Mouse (Mus musculus): ENCODE data around the gene Svs3b.

DNA sequence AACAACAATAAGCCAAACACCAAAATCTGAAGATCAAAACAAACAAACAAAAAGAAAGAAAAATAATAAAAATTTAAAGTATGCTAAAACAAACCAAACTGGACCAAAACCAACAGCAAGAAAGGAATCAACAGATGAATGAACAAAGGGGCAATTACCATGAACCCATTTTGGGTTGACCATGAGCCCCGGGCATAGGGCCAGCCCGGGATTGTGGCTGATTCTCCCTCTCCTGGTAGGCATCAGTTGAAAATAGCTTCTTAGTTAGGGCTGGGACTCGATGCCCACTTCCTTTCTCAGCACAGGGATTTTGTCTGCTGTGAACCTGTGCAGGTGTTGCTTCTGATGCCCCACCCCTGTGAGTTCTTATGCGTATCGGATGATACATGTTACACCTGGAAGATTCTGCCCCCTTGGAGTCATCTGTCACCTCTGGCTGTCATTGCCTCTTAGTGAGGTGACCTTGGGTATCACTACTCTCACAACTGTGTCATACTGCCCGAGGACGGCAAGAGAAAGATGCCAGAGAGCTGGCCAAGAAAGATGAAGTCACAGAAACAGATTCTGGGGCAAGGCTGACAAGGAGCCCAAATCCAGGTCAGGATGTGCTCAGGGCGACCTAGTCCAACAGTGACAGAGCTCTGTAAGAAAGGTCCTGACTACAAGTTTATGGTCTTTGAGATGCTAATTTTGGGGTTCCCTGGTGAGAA is 27.9 kb downstream of the Svs3b start:
- TF ChIP-seq POLR2A (IDR thresholded peaks at IDR 0.05; ENCODE audit: low read depth, low read length) (no peak), CTCF (IDR thresholded peaks at IDR 0.05; ENCODE audit: extremely low read depth, insufficient read depth, insufficient read length, insufficient replicate concordance) (no peak)
